Mouse (Mus musculus): ENCODE measurements around the gene Ank. TPM values are rescaled to one million over a fixed set of nuclear protein-coding genes. Genes with fewer than 3 reads are reported as not detected.

Ank gene
- total and polyA plus RNA-seq, 3 experiments: 0.04 to 0.15 TPM; not detected in 1

DNA sequence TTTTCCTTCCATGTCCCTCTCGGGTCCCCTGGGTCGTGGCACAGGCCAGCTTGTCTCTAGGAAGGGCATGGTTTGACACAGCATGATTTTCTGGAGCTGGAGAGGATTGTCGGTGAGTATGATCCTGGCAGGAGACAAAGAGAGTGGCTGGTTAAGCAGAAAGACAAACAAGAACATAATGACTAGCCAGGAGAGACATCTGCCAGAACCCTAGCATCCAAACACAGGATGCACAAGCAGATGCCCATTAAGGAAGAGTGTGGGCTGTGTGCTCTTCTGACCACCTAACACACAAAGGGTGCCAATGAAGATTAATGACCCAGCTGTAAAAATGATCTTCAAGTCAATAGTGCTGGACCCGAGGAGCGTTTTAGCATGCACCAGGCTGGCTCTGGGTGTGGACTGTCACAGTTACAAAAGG is 29.5 kb downstream of the Ank start:
- H3K27ac ChIP-seq (ENCODE audit: control insufficient read depth, low read depth, low read length): no peak overlapping the region
- H3K9ac ChIP-seq (ENCODE audit: control insufficient read depth, low read depth, low read length, poor library complexity, severe bottlenecking): no peak overlapping the region
- H3K79me2 ChIP-seq (ENCODE audit: control insufficient read depth, insufficient read depth, low read length, poor library complexity): no peaks in the 10 kb centered on the region
- H3K9me3 ChIP-seq (replicated peaks; ENCODE audit: insufficient read depth, low read length): no peaks in the 10 kb centered on the region; the same call in 1 of the 2 replicates
- no peaks in the 10 kb centered on the region for H3K27me3 ChIP-seq (ENCODE audit: control insufficient read depth in 1 of 2, insufficient read depth in 2 of 2, low read length in 2 of 2)
- no peak for DNase-seq (ENCODE audit: low read depth, low spot score)
- H3K4me3 ChIP-seq (ENCODE audit: control insufficient read depth in 1 of 2, insufficient read depth in 1 of 2, low read depth in 2 of 2, low read length in 2 of 2): no peak overlapping the region
- no peaks in the 10 kb centered on the region for H3K36me3 ChIP-seq (ENCODE audit: control insufficient read depth in 1 of 2, insufficient read depth in 2 of 2, low read length in 2 of 2)
- TF ChIP-seq SIN3A (IDR thresholded peaks at IDR 0.05; ENCODE audit: low read length) (no peak), TAL1 (IDR thresholded peaks at IDR 0.05; ENCODE audit: low read length) (no peak), MYB (IDR thresholded peaks at IDR 0.05; ENCODE audit: low read depth, low read length) (no peak), NELFE (IDR thresholded peaks at IDR 0.05; ENCODE audit: low read depth, low read length) (no peak)
- no peaks in the 10 kb centered on the region for H3K4me1 ChIP-seq (ENCODE audit: control insufficient read depth in 1 of 2, insufficient read depth in 2 of 2, low read length in 2 of 2)

DNA sequence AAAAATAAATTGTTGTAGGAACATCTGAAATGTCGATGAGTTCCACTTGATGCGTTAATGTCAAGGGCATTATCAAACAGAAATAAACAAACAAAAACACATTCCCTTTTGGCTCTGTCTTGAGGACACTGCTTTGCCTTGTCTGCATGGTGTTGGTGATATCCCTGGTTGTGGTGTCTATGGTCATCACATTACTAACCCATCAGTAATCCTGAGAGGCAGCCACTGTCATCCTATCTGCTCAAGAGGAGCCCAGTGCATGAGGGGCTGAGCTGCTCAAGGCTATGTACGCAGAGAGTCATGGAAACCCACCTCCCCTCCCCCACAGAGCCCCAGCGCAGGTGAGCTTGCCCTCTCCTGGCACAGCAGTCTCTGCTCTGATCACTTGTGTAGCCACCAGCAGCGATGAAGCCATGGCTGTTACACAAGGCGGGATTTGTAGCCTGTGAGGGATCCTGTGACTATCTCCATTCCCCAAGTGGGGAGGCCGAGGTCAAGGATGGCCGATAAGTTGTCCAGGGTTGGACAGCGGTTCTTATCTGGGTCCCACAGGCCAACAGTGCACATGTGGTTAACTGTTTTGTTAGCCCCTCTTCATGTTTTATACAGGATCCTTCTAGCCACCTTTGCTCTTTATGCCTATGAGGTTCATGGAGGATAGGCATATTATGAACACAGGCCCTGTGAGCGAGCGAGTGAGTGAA is 30.3 kb downstream of the Ank start:
- Histone ChIP-seq H3K36me3 (ENCODE audit: control insufficient read depth in 1 of 2, insufficient read depth in 2 of 2, low read length in 2 of 2) (no peaks in the 10 kb centered on the region), H3K79me2 (ENCODE audit: control insufficient read depth, insufficient read depth, low read length, poor library complexity) (no peaks in the 10 kb centered on the region), H3K9ac (ENCODE audit: control insufficient read depth, low read depth, low read length, poor library complexity, severe bottlenecking) (no peak overlapping the region), H3K4me1 (ENCODE audit: control insufficient read depth in 1 of 2, insufficient read depth in 2 of 2, low read length in 2 of 2) (no peaks in the 10 kb centered on the region), H3K4me3 (ENCODE audit: control insufficient read depth in 1 of 2, insufficient read depth in 1 of 2, low read depth in 2 of 2, low read length in 2 of 2) (no peak overlapping the region), H3K9me3 (replicated peaks; ENCODE audit: insufficient read depth, low read length) (no peaks in the 10 kb centered on the region; the same call in 1 of the 2 replicates), H3K27ac (ENCODE audit: control insufficient read depth, low read depth, low read length) (no peak overlapping the region), H3K27me3 (ENCODE audit: control insufficient read depth in 1 of 2, insufficient read depth in 2 of 2, low read length in 2 of 2) (no peaks in the 10 kb centered on the region)
- no peak for DNase-seq (ENCODE audit: low read depth, low spot score)
- TF ChIP-seq POLR2AphosphoS2 (IDR thresholded peaks at IDR 0.05; ENCODE audit: low read length) (no peak), CHD1 (IDR thresholded peaks at IDR 0.05; ENCODE audit: low read depth, low read length) (no peak), JUND (IDR thresholded peaks at IDR 0.05; ENCODE audit: low read depth, low read length) (no peak), USF1 (IDR thresholded peaks at IDR 0.05; ENCODE audit: low read depth, low read length) (no peak), BHLHE40 (IDR thresholded peaks at IDR 0.05; ENCODE audit: borderline replicate concordance, low read depth, low read length) (no peak), ZC3H11A (IDR thresholded peaks at IDR 0.05; ENCODE audit: low read depth, low read length) (no peak), MYC (IDR thresholded peaks at IDR 0.05; ENCODE audit: low read depth, low read length) (no peak), GABPA (IDR thresholded peaks at IDR 0.05; ENCODE audit: low read depth, low read length) (no peak), TCF12 (IDR thresholded peaks at IDR 0.05; ENCODE audit: low read depth, low read length) (no peak), RAD21 (IDR thresholded peaks at IDR 0.05; ENCODE audit: low read depth, low read length) (no peak), TAL1 (IDR thresholded peaks at IDR 0.05; ENCODE audit: low read length) (no peak), USF2 (IDR thresholded peaks at IDR 0.05; ENCODE audit: borderline replicate concordance in 1 of 2, insufficient read depth in 1 of 2, low read depth in 1 of 2, low read length in 2 of 2) (no peak), GATA1 (IDR thresholded peaks at IDR 0.05; ENCODE audit: low read depth, low read length) (no peak), NELFE (IDR thresholded peaks at IDR 0.05; ENCODE audit: low read depth, low read length) (no peak), ETS1 (IDR thresholded peaks at IDR 0.05; ENCODE audit: low read depth, low read length) (no peak), MXI1 (IDR thresholded peaks at IDR 0.05; ENCODE audit: low read depth, low read length) (no peak), POLR2AphosphoS5 (IDR thresholded peaks at IDR 0.05; ENCODE audit: borderline replicate concordance, low read depth, low read length) (no peak), MAFK (IDR thresholded peaks at IDR 0.05; ENCODE audit: borderline replicate concordance, low read depth, low read length) (no peak), MAX (IDR thresholded peaks at IDR 0.05; ENCODE audit: low read length) (no peak), ZNF384 (IDR thresholded peaks at IDR 0.05; ENCODE audit: low read depth, low read length) (no peak)

All from MEL (cell line).